Mouse (Mus musculus) adrenal gland, postnatal 10 days (tissue): ENCODE results near the gene Kpna7. TPM values are rescaled to one million over a fixed set of nuclear protein-coding genes. Genes with fewer than 3 reads are reported as not detected.
A peak's percentile ranks its signal among the peaks of the same experiment; 100 is the strongest.
"Not testable (repeated sequence)": the region's sequence is repeated elsewhere in the genome, so short reads cannot be mapped to it uniquely, and the experiment has no call there.

ENCODE experiments used
- DNase-seq: peaks from one replicate; pipeline ENCODE4 v3.0.0; 2021; ENCODE audit warnings: mixed read lengths
- total RNA-seq, 2 experiments: library from RNA; stranded (reverse); gene quantifications; 2 replicates each; pipeline ENCODE4 v1.2.3; 2021

Kpna7 gene
- total RNA-seq, 2 experiments from 2014 or later = not detected

GRCm38 (mm10) chr5:145102706-145103105, 18.9 kb upstream of the Kpna7 start:
- DNase-seq = no peak

- DNase-seq = not testable (repeated sequence)
Measured at GRCm38 (mm10) chr5:145101451-145101850, 17.6 kb upstream of the Kpna7 start.

- DNase-seq = no peak
Measured at GRCm38 (mm10) chr5:145100960-145101359, 17.1 kb upstream of the Kpna7 start.

- DNase-seq = no peak
Measured at GRCm38 (mm10) chr5:145098340-145098821, 14.6 kb upstream of the Kpna7 start.

GRCm38 (mm10) chr5:145096195-145096594, 12.4 kb upstream of the Kpna7 start:
- DNase-seq = no peak

- no peak for DNase-seq
Measured at GRCm38 (mm10) chr5:145089878-145090277, 6.0 kb upstream of the Kpna7 start.

- no peak for DNase-seq
Measured at GRCm38 (mm10) chr5:145088186-145088585, 4.4 kb upstream of the Kpna7 start.

- no peak for DNase-seq
Measured at GRCm38 (mm10) chr5:145084822-145085221, 992 bp upstream of the Kpna7 start.

- DNase-seq = not testable (repeated sequence)
Measured at GRCm38 (mm10) chr5:145083201-145083600, 629 bp downstream of the Kpna7 start.

GRCm38 (mm10) chr5:145081866-145082613, 1.8 kb downstream of the Kpna7 start:
- DNase-seq = no peak

GRCm38 (mm10) chr5:145075081-145075480, 8.7 kb downstream of the Kpna7 start:
- DNase-seq = no peak

- DNase-seq = no peak
Measured at GRCm38 (mm10) chr5:145071342-145071741, 12.5 kb downstream of the Kpna7 start.

- DNase-seq = peak; percentile 85
Measured at GRCm38 (mm10) chr5:145069707-145070106, 14.1 kb downstream of the Kpna7 start.

- DNase-seq = no peak
Measured at GRCm38 (mm10) chr5:145068863-145069262, 15.0 kb downstream of the Kpna7 start.

- DNase-seq = no peak
Measured at GRCm38 (mm10) chr5:145064765-145065340, 19.0 kb downstream of the Kpna7 start.

- no peak for DNase-seq
Measured at GRCm38 (mm10) chr5:145059524-145059923, 24.3 kb downstream of the Kpna7 start.

- peak; percentile 15 for DNase-seq
Measured at GRCm38 (mm10) chr5:145058722-145059121, 25.1 kb downstream of the Kpna7 start.

- no peak for DNase-seq
Measured at GRCm38 (mm10) chr5:145057907-145058306, 25.9 kb downstream of the Kpna7 start.

GRCm38 (mm10) chr5:145054187-145054586, 29.6 kb downstream of the Kpna7 start:
- DNase-seq = not testable (repeated sequence)

GRCm38 (mm10) chr5:145042690-145043089, 41.1 kb downstream of the Kpna7 start, which contains the start of gene 1700018F24Rik:
Gene 1700018F24Rik, plus strand, starts transcription at chr5:145042990.
- DNase-seq = not testable (repeated sequence)

- DNase-seq = peak; percentile 35
Measured at GRCm38 (mm10) chr5:145041628-145042027, 42.2 kb downstream of the Kpna7 start.

- peak; percentile 54 for DNase-seq
Measured at GRCm38 (mm10) chr5:145032391-145032790, 51.4 kb downstream of the Kpna7 start, which contains the start of gene Gm4871. Gene Gm4871, minus strand, starts transcription at chr5:145032754.

GRCm38 (mm10) chr5:145030476-145030875, 53.4 kb downstream of the Kpna7 start:
- not testable (repeated sequence) for DNase-seq
